Mouse (Mus musculus) stomach, embryonic 15.5 days (tissue): Measurements from ENCODE around the gene Por. TPM values are rescaled to one million over a fixed set of nuclear protein-coding genes. Genes with fewer than 3 reads are reported as not detected.

Source experiments
- ATAC-seq: fragments of 200-750 bp; cut with Nextera tagmentation; 2 replicates; pipeline ENCODE4 v1.8.0; 2017; ENCODE audit warnings: low read depth, moderate number of reproducible peaks, moderate TSS enrichment; ENCODE audit not compliant: insufficient read depth, low FRiP score
- H3K27ac ChIP-seq: fragments of 300-500 bp; sonication (generic); 2 replicates; pipeline ENCODE4 v1.5.1; 2015; ENCODE audit warnings: mild to moderate bottlenecking, inconsistent platforms
- H3K27me3 ChIP-seq: fragments of 300-500 bp; sonication (generic); replicated peaks from 2 replicates; pipeline ENCODE4 v1.6.1; 2015; ENCODE audit warnings: inconsistent platforms
- H3K36me3 ChIP-seq: fragments of 300-500 bp; sonication (generic); 2 replicates; pipeline ENCODE4 v1.6.1; 2015; ENCODE audit warnings: inconsistent platforms
- H3K4me1 ChIP-seq: fragments of 300-500 bp; sonication (generic); 2 replicates; pipeline ENCODE4 v1.6.1; 2015; ENCODE audit warnings: inconsistent platforms
- H3K4me2 ChIP-seq: fragments of 300-500 bp; sonication (generic); 2 replicates; pipeline ENCODE4 v1.6.1; 2015; ENCODE audit warnings: mild to moderate bottlenecking, inconsistent platforms
- H3K4me3 ChIP-seq: fragments of 300-500 bp; sonication (generic); replicated peaks from 2 replicates; pipeline ENCODE4 v1.5.1; 2015; ENCODE audit warnings: inconsistent platforms
- H3K9ac ChIP-seq: fragments of 300-500 bp; sonication (generic); 2 replicates; pipeline ENCODE4 v1.6.1; 2015; ENCODE audit warnings: inconsistent platforms
- H3K9me3 ChIP-seq: fragments of 300-500 bp; sonication (generic); 2 replicates; pipeline ENCODE4 v1.6.1; 2016; ENCODE audit warnings: inconsistent platforms
- WGBS: fragments of 180-500 bp; shearing (Covaris S2); methylation state at CpG from one replicate; pipeline ENCODE4 v1.1.7; 2015; 5-methylcytosine and 5-hydroxymethylcytosine counted together
- polyA plus RNA-seq: library from polyadenylated mRNA; unstranded; fragments of >200 nt; fragmentation: Nextera tagmentation; extraction: Ambion mirVana; gene quantifications from 2 replicates; pipeline ENCODE4 v1.2.1, GENCODE M21; 2015

Gene Por
- polyA plus RNA-seq, 1 experiment from 2014 or later, result 101 TPM

- Histone ChIP-seq H3K27ac (no peak overlapping the region; the same call in 1 of the 2 replicates), H3K36me3 (0 out of 2 replicates have a peak, but pooled peaks cover 6% of the 10 kb centered on the region), H3K4me2 (peak overlapping the region; percentile 79), H3K4me1 (peaks cover 18% of the 10 kb centered on the region), H3K27me3 (no peaks in the 10 kb centered on the region), H3K4me3 (peak overlapping the region; percentile 92), H3K9me3 (0 out of 2 replicates have a peak, but pooled peaks cover 3% of the 10 kb centered on the region), H3K9ac (peak overlapping the region; percentile 29; the same call in 1 of the 2 replicates)
- WGBS, result 13% methylated on average over 12 of the region's 12 CpGs
- ATAC-seq, result no peak
These were observed 74.9 kb downstream of the Por start for GRCm38 (mm10) chr5:135744742-135745141.

- H3K9me3 ChIP-seq, result 0 out of 2 replicates have a peak, but pooled peaks cover 3% of the 10 kb centered on the region
- no peaks in the 10 kb centered on the region for H3K4me1 ChIP-seq
- WGBS, result 67% methylated on average over 1 of the region's 1 CpGs
- no peak overlapping the region for H3K27ac ChIP-seq
- no peak overlapping the region for H3K4me3 ChIP-seq
- no peak overlapping the region for H3K4me2 ChIP-seq
- ATAC-seq, result no peak
- H3K27me3 ChIP-seq, result no peaks in the 10 kb centered on the region
- H3K36me3 ChIP-seq, result no peaks in the 10 kb centered on the region
- no peak overlapping the region for H3K9ac ChIP-seq
These were observed 81.2 kb downstream of the Por start for GRCm38 (mm10) chr5:135751041-135751440.

GRCm38 (mm10) chr5:135751595-135751994, 81.8 kb downstream of the Por start:
- ATAC-seq, result no peak
- WGBS, result 72% methylated on average over 2 of the region's 2 CpGs
- Histone ChIP-seq H3K27ac (no peak overlapping the region), H3K36me3 (no peaks in the 10 kb centered on the region), H3K9me3 (0 out of 2 replicates have a peak, but pooled peaks cover 3% of the 10 kb centered on the region), H3K4me2 (no peak overlapping the region), H3K27me3 (no peaks in the 10 kb centered on the region), H3K4me1 (no peaks in the 10 kb centered on the region), H3K4me3 (no peak overlapping the region), H3K9ac (no peak overlapping the region)

GRCm38 (mm10) chr5:135761881-135762280, 92.0 kb downstream of the Por start:
- no peaks in the 10 kb centered on the region for H3K36me3 ChIP-seq
- 67% methylated on average over 3 of the region's 3 CpGs for WGBS
- no peak overlapping the region for H3K4me3 ChIP-seq
- no peak overlapping the region for H3K9ac ChIP-seq
- H3K4me2 ChIP-seq, result no peak overlapping the region
- H3K27ac ChIP-seq, result no peak overlapping the region
- no peaks in the 10 kb centered on the region for H3K9me3 ChIP-seq
- ATAC-seq, result no peak
- no peaks in the 10 kb centered on the region for H3K4me1 ChIP-seq
- H3K27me3 ChIP-seq, result no peaks in the 10 kb centered on the region

- Histone ChIP-seq H3K9ac (no peak overlapping the region), H3K27me3 (no peaks in the 10 kb centered on the region), H3K9me3 (no peaks in the 10 kb centered on the region), H3K27ac (no peak overlapping the region), H3K36me3 (no peaks in the 10 kb centered on the region), H3K4me2 (no peak overlapping the region), H3K4me3 (no peak overlapping the region), H3K4me1 (no peaks in the 10 kb centered on the region)
- ATAC-seq, result no peak
- WGBS, result 3% methylated on average over 7 of the region's 7 CpGs
These were observed 93.7 kb downstream of the Por start for GRCm38 (mm10) chr5:135763526-135763925.

- whole genome bisulfite sequencing, result 66% methylated on average over 3 of the region's 3 CpGs
- ATAC-seq, result no peak
- Histone ChIP-seq H3K9ac (no peak overlapping the region), H3K27ac (no peak overlapping the region), H3K9me3 (no peaks in the 10 kb centered on the region), H3K4me2 (no peak overlapping the region), H3K4me1 (no peaks in the 10 kb centered on the region), H3K27me3 (no peaks in the 10 kb centered on the region), H3K36me3 (no peaks in the 10 kb centered on the region), H3K4me3 (no peak overlapping the region)
These were observed 95.1 kb downstream of the Por start for GRCm38 (mm10) chr5:135764971-135765370.

- 35% methylated on average over 3 of the region's 3 CpGs for WGBS
- no peak overlapping the region for H3K9ac ChIP-seq
- ATAC-seq, result no peak
- H3K36me3 ChIP-seq, result no peaks in the 10 kb centered on the region
- no peak overlapping the region for H3K4me2 ChIP-seq
- no peak overlapping the region for H3K27ac ChIP-seq
- H3K9me3 ChIP-seq, result no peaks in the 10 kb centered on the region
- H3K4me1 ChIP-seq, result 0 out of 2 replicates have a peak, but pooled peaks cover 3% of the 10 kb centered on the region
- H3K27me3 ChIP-seq, result no peaks in the 10 kb centered on the region
- H3K4me3 ChIP-seq, result no peak overlapping the region
These were observed 102.7 kb downstream of the Por start for GRCm38 (mm10) chr5:135772519-135772918.

GRCm38 (mm10) chr5:135776546-135776945, 106.7 kb downstream of the Por start:
- peaks cover 16% of the 10 kb centered on the region for H3K4me1 ChIP-seq
- no peak overlapping the region for H3K4me2 ChIP-seq
- no peak overlapping the region for H3K9ac ChIP-seq
- WGBS, result 81% methylated on average over 4 of the region's 4 CpGs
- no peak for ATAC-seq
- no peaks in the 10 kb centered on the region for H3K9me3 ChIP-seq
- H3K4me3 ChIP-seq, result no peak overlapping the region
- H3K27ac ChIP-seq, result no peak overlapping the region
- H3K27me3 ChIP-seq, result no peaks in the 10 kb centered on the region
- H3K36me3 ChIP-seq, result 0 out of 2 replicates have a peak, but pooled peaks cover under 1% of the 10 kb centered on the region

GRCm38 (mm10) chr5:135777796-135778470, 108.1 kb downstream of the Por start, which contains the start of gene Styxl1:
Gene Styxl1 (minus strand): TSS chr5:135778385.
- Histone ChIP-seq H3K27me3 (no peaks in the 10 kb centered on the region), H3K4me2 (peak within 1 kb of the TSS; percentile 83), H3K4me3 (peak within 1 kb of the TSS; percentile 74), H3K27ac (peak within 1 kb of the TSS; percentile 92), H3K36me3 (peaks cover 8% of the 10 kb centered on the region), H3K9ac (peak within 1 kb of the TSS; percentile 85), H3K9me3 (no peaks in the 10 kb centered on the region), H3K4me1 (peaks cover 16% of the 10 kb centered on the region)
- peak; percentile 93 for ATAC-seq
- under 1% methylated on average over 45 of the region's 45 CpGs for WGBS

GRCm38 (mm10) chr5:135778471-135779445, 108.9 kb downstream of the Por start, which contains the start of gene Mdh2:
Gene Mdh2 (plus strand): TSS chr5:135778480.
- Histone ChIP-seq H3K27ac (peak within 1 kb of the TSS; percentile 92), H3K4me3 (peak within 1 kb of the TSS; percentile 74), H3K9me3 (no peaks in the 10 kb centered on the region), H3K36me3 (peaks cover 13% of the 10 kb centered on the region), H3K4me2 (peak within 1 kb of the TSS; percentile 83), H3K4me1 (peaks cover 16% of the 10 kb centered on the region), H3K9ac (peak within 1 kb of the TSS; percentile 85), H3K27me3 (no peaks in the 10 kb centered on the region)
- peak; percentile 97 for ATAC-seq
- WGBS, result under 1% methylated on average over 70 of the region's 70 CpGs

- Histone ChIP-seq H3K4me1 (peaks cover 16% of the 10 kb centered on the region), H3K9ac (no peak overlapping the region), H3K9me3 (no peaks in the 10 kb centered on the region), H3K27me3 (no peaks in the 10 kb centered on the region), H3K4me3 (no peak overlapping the region), H3K27ac (no peak overlapping the region), H3K36me3 (peaks cover 27% of the 10 kb centered on the region), H3K4me2 (no peak overlapping the region)
- no peak for ATAC-seq
- 70% methylated on average over 8 of the region's 8 CpGs for WGBS
These were observed 110.5 kb downstream of the Por start for GRCm38 (mm10) chr5:135780331-135780730.
